Mouse (Mus musculus) c-Kit-positive CD71-positive TER-119-negative erythroid progenitor cells, embryonic 14.5 days (primary cell): ENCODE measurements around the gene Cacna1g.

ENCODE experiments used
- DNase-seq: peaks from one replicate; pipeline ENCODE4 v3.0.0-alpha.2; 2013; ENCODE audit warnings: low read depth

Gene Cacna1g

GRCm38 (mm10) chr11:94359168-94359567 lies 114.8 kb downstream of the Cacna1g start:
- DNase-seq, result no peak
